Mouse (Mus musculus) intestine, embryonic 14.5 days (tissue): ENCODE data around the gene Sync. TPM values are rescaled to one million over a fixed set of nuclear protein-coding genes. Genes with fewer than 3 reads are reported as not detected.

Source experiments
- ATAC-seq: fragments of 200-750 bp; cut with Nextera tagmentation; replicated peaks from 2 replicates; pipeline ENCODE4 v1.8.0; 2017; ENCODE audit warnings: low read depth, moderate number of reproducible peaks, moderate TSS enrichment, moderate library complexity; ENCODE audit not compliant: low FRiP score, low TSS enrichment
- DNase-seq: peaks from one replicate; pipeline ENCODE4 v3.0.0-alpha.2; 2018; ENCODE audit warnings: low spot score
- H3K27ac ChIP-seq: fragments of 300-500 bp; sonication (generic); 2 replicates; pipeline ENCODE4 v1.5.1; 2014; ENCODE audit warnings: low read depth, mild to moderate bottlenecking, control low read depth
- H3K27me3 ChIP-seq: fragments of 300-500 bp; sonication (generic); replicated peaks from 2 replicates; pipeline ENCODE4 v1.6.1; 2014; ENCODE audit warnings: low read length, control low read depth; ENCODE audit not compliant: control insufficient read depth, insufficient read depth
- H3K36me3 ChIP-seq: fragments of 300-500 bp; sonication (generic); 2 replicates; pipeline ENCODE4 v1.6.1; 2014; ENCODE audit warnings: low read length, control low read depth; ENCODE audit not compliant: control insufficient read depth, insufficient read depth
- H3K4me1 ChIP-seq: fragments of 300-500 bp; sonication (generic); replicated peaks from 2 replicates; pipeline ENCODE4 v1.6.1; 2014; ENCODE audit warnings: low read length, control low read depth, mixed read lengths; ENCODE audit not compliant: control insufficient read depth, insufficient read depth
- H3K4me2 ChIP-seq: fragments of 300-500 bp; sonication (generic); 2 replicates; pipeline ENCODE4 v1.6.1; 2014; ENCODE audit warnings: low read length
- H3K4me3 ChIP-seq: fragments of 300-500 bp; sonication (generic); 2 replicates; pipeline ENCODE4 v1.5.1; 2014; ENCODE audit warnings: low read depth, low read length, control low read depth, mixed read lengths
- H3K9ac ChIP-seq: fragments of 300-500 bp; sonication (generic); 2 replicates; pipeline ENCODE4 v1.6.1; 2014; ENCODE audit warnings: mild to moderate bottlenecking, low read length
- H3K9me3 ChIP-seq: fragments of 300-500 bp; sonication (generic); 2 replicates; pipeline ENCODE4 v1.6.1; 2016; ENCODE audit warnings: low read length, control low read depth; ENCODE audit not compliant: control insufficient read depth
- WGBS: fragments of 180-500 bp; shearing (Covaris S2); extraction: QIAGEN DNeasy Blood & Tissue Kit; methylation state at CpG from one replicate; pipeline ENCODE4 v1.1.7; 2014; 5-methylcytosine and 5-hydroxymethylcytosine counted together
- polyA plus RNA-seq: library from polyadenylated mRNA; unstranded; fragments of >200 nt; fragmentation: Nextera tagmentation; extraction: Ambion mirVana; gene quantifications from 2 replicates; pipeline ENCODE4 v1.2.1, GENCODE M21; 2014

Gene Sync
- polyA plus RNA-seq, 1 experiment from 2014 or later, result 1.3 TPM

DNA sequence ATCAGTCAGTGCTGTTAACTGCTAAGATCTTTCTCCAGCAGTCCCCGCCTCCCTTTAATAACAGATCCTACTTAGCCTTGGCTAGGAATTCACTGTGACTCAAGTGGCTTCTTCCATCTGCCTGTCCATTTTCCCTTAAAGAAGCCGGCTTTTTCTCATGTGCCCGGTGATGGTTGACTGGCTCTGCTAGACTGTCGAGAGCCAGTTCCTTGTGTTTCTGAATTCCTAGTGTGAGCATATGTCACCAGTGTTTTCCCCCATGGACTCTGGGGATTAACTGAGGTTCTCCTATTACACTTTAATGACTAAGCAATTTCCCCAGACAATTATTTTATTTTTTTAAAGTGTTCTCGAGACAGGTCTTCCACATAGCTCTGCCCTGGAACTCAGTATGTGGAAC is 16.0 kb downstream of the Sync start:
- no peak overlapping the region for H3K9ac ChIP-seq
- no peaks in the 10 kb centered on the region for H3K4me1 ChIP-seq
- DNase-seq (no peak), ATAC-seq (no peak)
- no peaks in the 10 kb centered on the region for H3K27me3 ChIP-seq
- peaks cover 3% of the 10 kb centered on the region; the same call in 1 of the 2 replicates for H3K9me3 ChIP-seq
- no peak overlapping the region for H3K4me3 ChIP-seq
- WGBS, result 81% methylated on average over 5 of the region's 5 CpGs
- peaks cover 24% of the 10 kb centered on the region for H3K36me3 ChIP-seq
- no peak overlapping the region for H3K27ac ChIP-seq
- no peak overlapping the region for H3K4me2 ChIP-seq

DNA sequence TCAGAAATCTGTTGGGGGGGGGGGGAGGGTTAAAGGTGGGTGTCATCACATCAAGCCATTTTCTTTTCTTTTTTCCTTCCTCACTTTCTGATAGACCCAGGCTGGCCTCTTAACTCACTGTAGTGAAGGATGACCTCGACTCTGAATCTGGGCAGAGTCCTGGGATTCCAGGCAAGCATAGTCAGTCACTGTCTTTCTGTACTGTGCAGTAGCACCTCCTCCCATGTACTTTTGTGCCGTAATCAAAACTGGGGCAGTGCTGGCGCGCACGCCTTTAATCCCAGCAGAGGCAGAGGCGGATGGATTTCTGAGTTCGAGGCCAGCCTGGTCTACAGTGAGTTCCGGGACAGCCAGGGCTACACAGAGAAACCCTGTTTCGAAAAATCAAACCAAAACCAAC is 16.4 kb downstream of the Sync start:
- H3K36me3 ChIP-seq, result peaks cover 28% of the 10 kb centered on the region
- H3K27me3 ChIP-seq, result no peaks in the 10 kb centered on the region
- no peak overlapping the region for H3K9ac ChIP-seq
- DNase-seq (no peak), ATAC-seq (peak; percentile 60; the same call in 1 of the 2 replicates)
- peaks cover 3% of the 10 kb centered on the region; the same call in 1 of the 2 replicates for H3K9me3 ChIP-seq
- no peak overlapping the region for H3K4me2 ChIP-seq
- H3K27ac ChIP-seq, result no peak overlapping the region
- WGBS, result 85% methylated on average over 9 of the region's 9 CpGs
- H3K4me1 ChIP-seq, result no peaks in the 10 kb centered on the region
- no peak overlapping the region for H3K4me3 ChIP-seq

DNA sequence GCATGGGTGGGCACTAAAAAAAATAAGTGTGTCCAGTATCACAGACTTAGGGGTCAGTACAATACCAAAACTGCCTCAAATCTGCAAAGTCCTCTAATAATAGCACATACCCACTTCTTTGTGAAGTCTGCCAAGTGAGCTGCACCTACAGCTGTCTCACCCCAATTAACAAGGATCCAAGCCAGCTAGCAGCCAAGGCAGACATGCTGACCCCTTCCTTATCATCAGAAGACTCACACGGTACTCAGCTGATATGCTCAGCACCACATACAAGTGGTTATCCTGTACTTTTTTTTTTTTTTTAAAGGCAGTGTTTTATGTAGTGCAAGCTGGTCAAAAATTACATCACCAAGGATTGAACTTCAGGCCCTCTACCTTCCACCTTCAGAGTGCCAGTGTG is 16.9 kb downstream of the Sync start:
- Histone ChIP-seq H3K9me3 (peaks cover 3% of the 10 kb centered on the region; the same call in 1 of the 2 replicates), H3K4me2 (no peak overlapping the region), H3K4me1 (no peaks in the 10 kb centered on the region), H3K4me3 (no peak overlapping the region), H3K27me3 (no peaks in the 10 kb centered on the region), H3K36me3 (peaks cover 33% of the 10 kb centered on the region), H3K27ac (no peak overlapping the region), H3K9ac (no peak overlapping the region)
- WGBS, result 59% methylated on average over 1 of the region's 1 CpGs
- no peak for DNase-seq
- ATAC-seq, result no peak

DNA sequence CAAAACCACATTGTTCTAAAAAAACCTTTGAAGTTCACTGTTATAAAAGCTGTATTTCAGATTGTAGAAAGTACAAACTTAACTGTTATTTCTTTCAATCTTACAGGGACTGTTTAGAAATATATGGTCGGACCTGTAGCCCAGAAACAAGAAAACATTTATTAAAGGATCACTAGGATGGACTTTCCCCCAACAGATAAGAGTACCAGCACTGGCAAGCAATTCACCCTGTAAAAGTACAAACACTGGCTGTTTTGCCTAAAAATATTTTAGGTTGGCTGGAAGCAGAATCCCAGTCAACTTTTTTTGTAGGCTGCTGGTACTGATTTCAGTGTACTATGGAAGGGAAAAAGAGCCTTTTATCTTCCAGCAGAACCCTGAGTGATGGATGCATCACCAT is 20.5 kb downstream of the Sync start:
- Histone ChIP-seq H3K4me3 (no peak overlapping the region), H3K4me1 (no peaks in the 10 kb centered on the region), H3K9ac (no peak overlapping the region), H3K9me3 (no peaks in the 10 kb centered on the region), H3K36me3 (peaks cover 63% of the 10 kb centered on the region), H3K27ac (no peak overlapping the region), H3K4me2 (no peak overlapping the region), H3K27me3 (no peaks in the 10 kb centered on the region)
- ATAC-seq (no peak), DNase-seq (no peak)
- WGBS, result 87% methylated on average over 1 of the region's 1 CpGs

DNA sequence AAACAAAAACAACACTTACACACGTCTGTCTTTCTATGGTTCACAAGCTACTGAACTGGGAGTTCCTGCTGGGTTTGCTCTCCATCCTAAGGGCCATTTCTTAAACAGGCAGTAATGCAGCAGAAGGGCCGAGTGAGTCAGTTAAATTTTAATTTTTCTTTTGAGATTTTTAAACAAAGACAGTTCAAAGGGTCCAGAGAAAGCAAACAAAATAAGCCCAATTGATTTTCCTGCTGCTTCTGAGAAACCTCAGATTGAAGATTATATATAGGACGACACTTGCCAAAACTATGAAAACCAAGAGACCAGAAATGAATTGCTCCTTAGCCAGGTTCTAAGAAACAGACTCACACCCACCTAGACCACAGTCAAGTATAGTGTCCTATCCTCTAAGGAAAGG is 26.5 kb downstream of the Sync start:
- H3K4me3 ChIP-seq, result no peak overlapping the region
- H3K4me1 ChIP-seq, result no peaks in the 10 kb centered on the region
- no peaks in the 10 kb centered on the region for H3K9me3 ChIP-seq
- no peak for DNase-seq
- no peak for ATAC-seq
- H3K27ac ChIP-seq, result no peak overlapping the region
- no peaks in the 10 kb centered on the region for H3K27me3 ChIP-seq
- H3K4me2 ChIP-seq, result no peak overlapping the region
- 59% methylated on average over 3 of the region's 3 CpGs for WGBS
- H3K36me3 ChIP-seq, result peaks cover 94% of the 10 kb centered on the region
- no peak overlapping the region for H3K9ac ChIP-seq

DNA sequence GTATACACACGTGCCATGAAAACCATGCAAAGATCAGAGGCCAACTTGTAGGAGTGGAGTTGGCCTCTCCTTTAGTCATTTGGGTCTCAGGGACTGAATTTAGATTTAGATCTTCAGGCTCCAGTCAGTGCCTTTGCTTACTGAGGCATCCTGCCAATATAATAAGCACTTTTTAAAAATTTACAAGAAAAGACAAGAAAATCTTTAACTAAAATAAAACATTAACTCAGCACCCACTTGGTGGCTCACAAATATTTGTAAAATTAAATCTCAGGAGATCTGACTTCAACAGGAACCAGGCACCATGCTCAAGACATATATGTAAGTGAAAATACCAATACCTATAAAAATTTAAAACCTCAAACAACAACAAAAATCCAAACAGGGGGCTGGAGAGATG is 33.5 kb downstream of the Sync start:
- no peak overlapping the region for H3K27ac ChIP-seq
- 88% methylated on average over 1 of the region's 1 CpGs for WGBS
- H3K9ac ChIP-seq, result no peak overlapping the region
- H3K36me3 ChIP-seq, result peaks cover 95% of the 10 kb centered on the region
- H3K4me1 ChIP-seq, result no peaks in the 10 kb centered on the region
- H3K4me2 ChIP-seq, result no peak overlapping the region
- ATAC-seq, result no peak
- no peaks in the 10 kb centered on the region for H3K27me3 ChIP-seq
- no peaks in the 10 kb centered on the region for H3K9me3 ChIP-seq
- H3K4me3 ChIP-seq, result no peak overlapping the region
- DNase-seq, result no peak

DNA sequence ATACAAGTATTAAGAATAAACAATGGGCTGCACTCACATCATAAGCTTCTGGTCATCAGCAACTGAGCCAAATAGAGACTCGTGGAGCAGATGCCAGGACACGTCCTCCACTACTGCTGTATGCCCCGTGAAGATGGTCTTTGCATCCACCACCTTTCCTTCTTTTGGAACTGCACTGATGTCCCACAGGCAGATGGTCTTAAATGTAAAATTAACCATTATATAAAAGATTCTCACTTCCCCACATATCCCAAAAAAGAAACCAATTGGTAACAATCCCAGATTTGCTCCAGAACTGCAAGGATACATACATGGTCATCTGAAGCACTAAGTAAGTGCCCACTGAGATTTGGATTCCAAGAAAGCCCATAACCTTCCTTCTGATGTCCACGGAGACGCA is 34.6 kb downstream of the Sync start:
- no peak overlapping the region for H3K4me2 ChIP-seq
- no peak overlapping the region for H3K27ac ChIP-seq
- 88% methylated on average over 5 of the region's 5 CpGs for WGBS
- DNase-seq (no peak), ATAC-seq (no peak)
- H3K9ac ChIP-seq, result no peak overlapping the region
- no peaks in the 10 kb centered on the region for H3K27me3 ChIP-seq
- no peaks in the 10 kb centered on the region for H3K9me3 ChIP-seq
- no peaks in the 10 kb centered on the region for H3K4me1 ChIP-seq
- no peak overlapping the region for H3K4me3 ChIP-seq
- peaks cover 95% of the 10 kb centered on the region for H3K36me3 ChIP-seq

DNA sequence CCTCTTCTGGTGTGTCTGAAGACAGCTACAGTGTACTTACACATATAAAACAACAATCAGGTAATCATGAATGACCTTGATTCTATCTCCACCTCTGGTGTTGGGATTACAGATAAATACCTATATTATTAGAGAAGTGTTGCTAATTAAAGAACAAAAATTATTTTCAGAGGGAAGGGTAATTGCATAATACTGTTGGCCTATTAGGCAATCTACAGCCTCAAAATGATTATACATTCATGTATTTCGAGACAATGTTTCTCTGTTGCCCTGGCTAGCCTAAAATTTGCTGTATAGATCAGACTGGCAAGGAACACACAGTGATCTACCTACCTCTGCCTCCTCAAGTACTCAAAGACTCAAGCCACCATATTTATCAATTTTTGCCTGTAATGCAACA is 36.1 kb downstream of the Sync start:
- no peaks in the 10 kb centered on the region for H3K9me3 ChIP-seq
- H3K36me3 ChIP-seq, result peaks cover 95% of the 10 kb centered on the region
- H3K4me1 ChIP-seq, result no peaks in the 10 kb centered on the region
- no peak overlapping the region for H3K27ac ChIP-seq
- no peak overlapping the region for H3K4me3 ChIP-seq
- DNase-seq (no peak), ATAC-seq (no peak)
- H3K27me3 ChIP-seq, result no peaks in the 10 kb centered on the region
- no peak overlapping the region for H3K9ac ChIP-seq
- no peak overlapping the region for H3K4me2 ChIP-seq
- WGBS, result 95% methylated on average over 1 of the region's 1 CpGs

DNA sequence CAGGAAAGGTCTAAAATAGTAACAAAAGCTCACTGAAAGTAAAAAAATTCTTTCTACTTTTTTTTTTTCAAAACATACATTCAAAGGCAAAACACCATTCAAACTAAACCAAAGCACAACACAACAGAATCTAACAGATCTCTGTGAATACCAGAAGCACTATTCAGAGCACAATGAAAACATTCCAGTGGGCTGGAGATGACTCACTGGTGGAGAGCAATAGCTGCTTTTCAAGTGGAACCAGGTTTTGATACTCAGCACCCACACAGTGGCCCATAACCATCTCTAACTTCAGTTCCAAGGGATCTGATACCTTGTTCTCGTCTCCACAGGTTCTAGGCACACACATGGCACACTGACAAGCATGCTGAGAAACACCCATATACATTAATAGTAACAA is 37.3 kb downstream of the Sync start:
- DNase-seq, result no peak
- ATAC-seq, result no peak
- Histone ChIP-seq H3K4me2 (no peak overlapping the region), H3K27me3 (no peaks in the 10 kb centered on the region), H3K4me3 (no peak overlapping the region), H3K4me1 (no peaks in the 10 kb centered on the region), H3K9ac (no peak overlapping the region), H3K36me3 (peaks cover 92% of the 10 kb centered on the region), H3K27ac (no peak overlapping the region), H3K9me3 (no peaks in the 10 kb centered on the region)
- 92% methylated on average over 1 of the region's 1 CpGs for WGBS
